Mouse (Mus musculus) spleen, adult 2 months (tissue): ENCODE data around the gene Rs1. TPM values are rescaled to one million over a fixed set of nuclear protein-coding genes. Genes with fewer than 3 reads are reported as not detected.

Experiments used
- DNase-seq, 2 experiments: peaks; one replicate each; pipeline versions ENCODE4 v3.0.0 to v3.0.0-alpha.2; 2012 to 2021; ENCODE audit warnings: low spot score in 2 of 2, low read depth in 1 of 2
- H3K27ac ChIP-seq: fragments of 200-500 bp; 2 replicates; pipeline ENCODE4 v1.5.1; 2012; ENCODE audit warnings: low read length, inconsistent platforms; ENCODE audit not compliant: insufficient read depth
- H3K27me3 ChIP-seq: fragments of 200-500 bp; 2 replicates; pipeline ENCODE4 v1.6.1; 2012; ENCODE audit warnings: mild to moderate bottlenecking, moderate library complexity, low read length, inconsistent platforms; ENCODE audit not compliant: control insufficient read depth, insufficient read depth
- H3K36me3 ChIP-seq: fragments of 200-500 bp; 2 replicates; pipeline ENCODE4 v1.6.1; 2012; ENCODE audit warnings: mild to moderate bottlenecking, low read length, inconsistent platforms; ENCODE audit not compliant: control insufficient read depth, insufficient read depth
- H3K4me1 ChIP-seq: fragments of 200-500 bp; 2 replicates; pipeline ENCODE4 v1.6.1; 2011; ENCODE audit warnings: inconsistent platforms; ENCODE audit not compliant: control insufficient read depth, insufficient read depth, insufficient read length
- H3K4me3 ChIP-seq: fragments of 200-500 bp; 2 replicates; pipeline ENCODE4 v1.5.1; 2011; ENCODE audit warnings: mild to moderate bottlenecking, inconsistent platforms; ENCODE audit not compliant: insufficient read depth, insufficient read length; ENCODE audit errors: extremely low read depth
- CTCF ChIP-seq: fragments of 200-500 bp; IDR thresholded peaks from 2 replicates; pipeline ENCODE4 v1.5.1; 2011; ENCODE audit warnings: mild to moderate bottlenecking, inconsistent platforms; ENCODE audit not compliant: insufficient read depth, insufficient read length, insufficient replicate concordance; ENCODE audit errors: extremely low read depth
- POLR2A ChIP-seq: fragments of 200-500 bp; IDR thresholded peaks from 2 replicates; pipeline ENCODE4 v1.6.1; 2011; ENCODE audit warnings: low read depth, low read length, inconsistent platforms
- WGBS: fragments of 180-500 bp; shearing (Covaris S2); methylation state at CpG from one replicate; pipeline ENCODE4 v1.1.7; 2018; 5-methylcytosine and 5-hydroxymethylcytosine counted together
- polyA plus RNA-seq: library from polyadenylated mRNA; depleted of rRNA; stranded (reverse); fragments of >200 nt; gene quantifications from 2 replicates; pipeline ENCODE4 v1.2.3, GENCODE M21; 2012; rRNA removed

The Rs1 gene
- polyA plus RNA-seq, 1 experiment: not detected

- H3K27ac ChIP-seq: no peak overlapping the region
- 55% methylated on average over 1 of the region's 1 CpGs for WGBS
- H3K4me3 ChIP-seq: no peak overlapping the region
- TF ChIP-seq POLR2A: no peak
- no peaks in the 10 kb centered on the region for H3K36me3 ChIP-seq
- no peaks in the 10 kb centered on the region for H3K4me1 ChIP-seq
- no peaks in the 10 kb centered on the region for H3K27me3 ChIP-seq
- no peak for DNase-seq
These were observed 5.2 kb downstream of the Rs1 start for GRCm38 (mm10) chrX:160773033-160773432.

- Histone ChIP-seq H3K27ac (no peak overlapping the region), H3K4me1 (no peaks in the 10 kb centered on the region), H3K4me3 (no peak overlapping the region), H3K27me3 (no peaks in the 10 kb centered on the region), H3K36me3 (no peaks in the 10 kb centered on the region)
- TF ChIP-seq CTCF: no peak
- TF ChIP-seq POLR2A: no peak
- WGBS: 87% methylated on average over 5 of the region's 5 CpGs
- no peak for DNase-seq
These were observed 14.5 kb downstream of the Rs1 start for GRCm38 (mm10) chrX:160782276-160782675.

DNA sequence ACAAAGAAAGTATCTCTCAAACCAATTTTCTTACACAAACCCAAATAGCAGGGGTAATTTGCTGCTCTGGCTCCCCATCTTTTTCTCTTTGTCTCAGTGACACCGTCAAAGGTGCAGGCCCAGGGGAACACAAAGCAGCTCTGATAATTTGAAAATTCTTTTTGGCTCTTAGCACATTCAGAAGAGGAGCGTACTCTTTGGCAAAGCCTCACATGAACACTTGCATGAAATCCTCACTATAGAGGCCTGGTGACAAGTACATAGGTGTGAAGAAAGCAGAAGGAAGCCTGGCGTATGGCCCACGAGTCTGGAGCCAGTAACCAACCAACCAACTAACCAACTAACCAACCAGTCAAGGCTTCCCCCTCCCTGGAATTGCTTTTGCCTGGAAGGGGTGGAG is 27.1 kb downstream of the Rs1 start:
- no peak for DNase-seq
- Histone ChIP-seq H3K27me3 (no peaks in the 10 kb centered on the region), H3K4me1 (no peaks in the 10 kb centered on the region), H3K36me3 (no peaks in the 10 kb centered on the region), H3K4me3 (no peak overlapping the region), H3K27ac (no peak overlapping the region)
- no peak for TF ChIP-seq CTCF
- no peak for TF ChIP-seq POLR2A
- WGBS: 91% methylated on average over 4 of the region's 4 CpGs

GRCm38 (mm10) chrX:160804409-160805150 is 36.8 kb downstream of the Rs1 start:
- 82% methylated on average over 4 of the region's 4 CpGs for WGBS
- TF ChIP-seq POLR2A (no peak), CTCF (no peak)
- Histone ChIP-seq H3K4me1 (no peaks in the 10 kb centered on the region), H3K27me3 (no peaks in the 10 kb centered on the region), H3K4me3 (no peak overlapping the region), H3K36me3 (no peaks in the 10 kb centered on the region), H3K27ac (no peak overlapping the region)
- DNase-seq: no peak

GRCm38 (mm10) chrX:160808226-160808625 is 40.4 kb downstream of the Rs1 start:
- Histone ChIP-seq H3K4me3 (no peak overlapping the region), H3K27me3 (no peaks in the 10 kb centered on the region), H3K27ac (no peak overlapping the region), H3K36me3 (no peaks in the 10 kb centered on the region), H3K4me1 (no peaks in the 10 kb centered on the region)
- 87% methylated on average over 7 of the region's 7 CpGs for WGBS
- TF ChIP-seq CTCF (no peak), POLR2A (no peak)
- DNase-seq: no peak

Other genes starting within 250 kb of the Rs1 start
- gene Ppef1, start 32.2 kb upstream of the Rs1 start, polyA plus RNA-seq: not detected in 2 replicates
- 0.07 TPM in 1 of 2 replicates, not detected in the other for gene Gja6, start 139.0 kb downstream of the Rs1 start, polyA plus RNA-seq
- 0.23 and 0.53 TPM in 2 replicates for gene Cdkl5, start 226.7 kb downstream of the Rs1 start, polyA plus RNA-seq